Mouse (Mus musculus) embryonic facial prominence, embryonic 11.5 days (tissue): ENCODE results near the gene Abcd4. TPM values are rescaled to one million over a fixed set of nuclear protein-coding genes. Genes with fewer than 3 reads are reported as not detected.

Experiments used
- ATAC-seq: fragments of 200-750 bp; cut with Nextera tagmentation; replicated peaks from 2 replicates; pipeline ENCODE4 v1.8.0; 2017; ENCODE audit warnings: low read depth; ENCODE audit not compliant: insufficient number of reproducible peaks, low FRiP score, low TSS enrichment
- DNase-seq: peaks from one replicate; pipeline ENCODE4 v3.0.0-alpha.2; 2015; ENCODE audit warnings: low spot score
- H3K27ac ChIP-seq: fragments of 300-500 bp; sonication (generic); replicated peaks from 2 replicates; pipeline ENCODE4 v1.5.1; 2014; ENCODE audit warnings: mild to moderate bottlenecking, low read depth, low read length, control low read depth
- H3K27me3 ChIP-seq: fragments of 300-500 bp; sonication (generic); 2 replicates; pipeline ENCODE4 v1.6.1; 2014; ENCODE audit warnings: mild to moderate bottlenecking, low read length, moderate library complexity, mixed read lengths; ENCODE audit not compliant: control insufficient read depth, insufficient read depth
- H3K36me3 ChIP-seq: fragments of 300-500 bp; sonication (generic); replicated peaks from 2 replicates; pipeline ENCODE4 v1.6.1; 2014; ENCODE audit warnings: low read depth, mild to moderate bottlenecking, low read length, moderate library complexity, mixed read lengths; ENCODE audit not compliant: control insufficient read depth, insufficient read depth
- H3K4me1 ChIP-seq: fragments of 300-500 bp; sonication (generic); 2 replicates; pipeline ENCODE4 v1.6.1; 2014; ENCODE audit warnings: low read length, mixed read lengths; ENCODE audit not compliant: control insufficient read depth, insufficient read depth
- H3K4me2 ChIP-seq: fragments of 300-500 bp; sonication (generic); 2 replicates; pipeline ENCODE4 v1.6.1; 2014; ENCODE audit warnings: low read depth, mild to moderate bottlenecking, control low read depth, low read length, moderate library complexity
- H3K4me3 ChIP-seq: fragments of 300-500 bp; sonication (generic); 2 replicates; pipeline ENCODE4 v1.5.1; 2014; ENCODE audit warnings: low read depth, low read length, control low read depth
- H3K9ac ChIP-seq: fragments of 300-500 bp; sonication (generic); replicated peaks from 2 replicates; pipeline ENCODE4 v1.6.1; 2014; ENCODE audit warnings: mild to moderate bottlenecking, control low read depth, low read length
- H3K9me3 ChIP-seq: fragments of 300-500 bp; sonication (generic); replicated peaks from 2 replicates; pipeline ENCODE4 v1.6.1; 2016; ENCODE audit warnings: mild to moderate bottlenecking, low read length, inconsistent platforms, mixed read lengths; ENCODE audit not compliant: control insufficient read depth
- WGBS: fragments of 180-500 bp; shearing (Covaris S2); extraction: QIAGEN DNeasy Blood & Tissue Kit; methylation state at CpG from one replicate; pipeline ENCODE4 v1.1.7; 2014; 5-methylcytosine and 5-hydroxymethylcytosine counted together
- polyA plus RNA-seq: library from polyadenylated mRNA; unstranded; fragments of >200 nt; fragmentation: Nextera tagmentation; extraction: Ambion mirVana; gene quantifications from 2 replicates; pipeline ENCODE4 v1.2.1, GENCODE M21; 2014

Gene Abcd4
- polyA plus RNA-seq, 1 experiment from 2014 or later, result 6.5 TPM

- no peak overlapping the region for H3K9ac ChIP-seq
- DNase-seq, result peak; percentile 21
- no peaks in the 10 kb centered on the region for H3K9me3 ChIP-seq
- H3K36me3 ChIP-seq, result no peaks in the 10 kb centered on the region
- no peaks in the 10 kb centered on the region; the same call in 1 of the 2 replicates for H3K4me1 ChIP-seq
- H3K27me3 ChIP-seq, result peaks cover 59% of the 10 kb centered on the region
- H3K27ac ChIP-seq, result no peak overlapping the region
- WGBS, result under 1% methylated on average over 43 of the region's 43 CpGs
- H3K4me3 ChIP-seq, result 0 out of 2 replicates have a peak overlapping the region, but pooled peaks have one; percentile 12
- no peak overlapping the region; the same call in 1 of the 2 replicates for H3K4me2 ChIP-seq
- no peak for ATAC-seq
Observed at GRCm38 (mm10) chr12:84571466-84572340, 45.5 kb downstream of the Abcd4 start.

DNA sequence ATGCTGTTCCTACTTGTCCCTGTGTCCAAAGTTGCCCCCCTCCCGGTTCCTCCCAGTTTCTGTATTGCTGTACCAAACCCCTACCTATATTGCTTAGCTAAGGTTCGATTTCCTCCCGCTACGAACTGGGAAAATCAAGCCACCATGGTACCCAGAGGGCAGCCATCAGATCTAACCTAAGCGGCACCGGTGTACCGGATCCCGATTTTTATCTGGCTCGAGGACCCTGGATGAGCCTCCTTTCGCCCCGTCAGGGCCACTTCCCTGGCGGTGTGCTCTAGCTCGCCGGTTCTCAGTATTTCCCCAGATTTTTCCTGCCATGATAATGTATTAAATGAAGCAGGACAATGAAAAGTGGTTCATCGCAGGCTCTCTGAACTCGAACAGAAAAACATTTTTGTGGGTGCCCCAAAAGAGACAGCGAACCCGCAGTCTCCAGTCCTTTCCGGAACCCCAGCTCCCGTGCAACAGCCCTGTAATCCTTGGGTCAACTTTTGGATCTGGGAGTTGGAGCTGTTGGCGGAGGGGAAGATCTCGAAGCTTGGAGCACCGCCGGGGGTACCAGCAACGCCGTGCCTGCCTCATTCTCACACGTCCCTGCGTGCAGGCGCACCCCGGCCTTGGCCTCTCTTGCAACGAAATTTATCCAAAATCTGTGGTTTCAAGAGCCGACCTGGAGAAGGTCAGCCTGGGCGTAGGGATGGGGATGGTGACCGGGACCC lies 46.4 kb downstream of the Abcd4 start:
- Histone ChIP-seq H3K4me3 (0 out of 2 replicates have a peak overlapping the region, but pooled peaks have one; percentile 12), H3K9ac (no peak overlapping the region), H3K4me1 (no peaks in the 10 kb centered on the region; the same call in 1 of the 2 replicates), H3K36me3 (no peaks in the 10 kb centered on the region), H3K4me2 (no peak overlapping the region), H3K9me3 (no peaks in the 10 kb centered on the region), H3K27me3 (peaks cover 59% of the 10 kb centered on the region), H3K27ac (no peak overlapping the region)
- ATAC-seq, result no peak
- peak; percentile 35 for DNase-seq
- 1% methylated on average over 34 of the region's 34 CpGs for WGBS

- H3K9ac ChIP-seq, result no peak overlapping the region; the same call in 1 of the 2 replicates
- H3K4me3 ChIP-seq, result peak overlapping the region; percentile 17
- ATAC-seq (0 out of 2 replicates have a peak, but pooled peaks have one; percentile 32), DNase-seq (no peak)
- no peak overlapping the region; the same call in 1 of the 2 replicates for H3K4me2 ChIP-seq
- H3K27me3 ChIP-seq, result peaks cover 57% of the 10 kb centered on the region
- 1% methylated on average over 39 of the region's 40 CpGs for WGBS
- H3K36me3 ChIP-seq, result no peaks in the 10 kb centered on the region
- no peaks in the 10 kb centered on the region; the same call in 1 of the 2 replicates for H3K4me1 ChIP-seq
- no peaks in the 10 kb centered on the region for H3K9me3 ChIP-seq
- no peak overlapping the region for H3K27ac ChIP-seq
Observed at GRCm38 (mm10) chr12:84569976-84570693, 47.1 kb downstream of the Abcd4 start.

GRCm38 (mm10) chr12:84569336-84569970 lies 47.8 kb downstream of the Abcd4 start, which contains the start of gene Vsx2:
Gene Vsx2 (plus strand): TSS chr12:84569762.
- Histone ChIP-seq H3K4me2 (peak within 1 kb of the TSS; percentile 21), H3K27me3 (peaks cover 53% of the 10 kb centered on the region), H3K9me3 (no peaks in the 10 kb centered on the region), H3K4me3 (peak within 1 kb of the TSS; percentile 17), H3K36me3 (no peaks in the 10 kb centered on the region), H3K27ac (no peak within 1 kb of the TSS), H3K4me1 (no peaks in the 10 kb centered on the region; the same call in 1 of the 2 replicates), H3K9ac (no peak within 1 kb of the TSS; the same call in 1 of the 2 replicates)
- DNase-seq (no peak), ATAC-seq (0 out of 2 replicates have a peak, but pooled peaks have one; percentile 16)
- WGBS, result 2% methylated on average over 25 of the region's 25 CpGs

DNA sequence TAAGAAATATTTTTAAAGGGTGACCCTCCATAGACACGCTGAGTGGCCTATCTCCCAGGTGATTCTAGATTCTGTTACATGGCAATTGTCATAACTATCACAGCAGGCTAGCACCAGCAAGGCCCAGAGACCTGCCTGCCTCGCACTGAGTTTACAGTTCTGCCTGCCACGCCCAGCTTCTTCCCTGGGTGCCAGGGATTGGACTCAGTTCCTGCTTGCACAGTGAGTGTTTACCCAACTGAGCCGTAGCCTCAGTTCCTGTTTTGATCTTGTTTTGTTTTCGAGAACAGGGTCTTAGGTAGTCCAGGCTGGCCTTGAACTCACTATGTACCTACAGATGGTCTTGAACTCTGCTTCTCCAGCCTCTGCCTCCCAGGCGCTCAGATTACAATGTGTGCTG lies 49.6 kb downstream of the Abcd4 start:
- no peaks in the 10 kb centered on the region for H3K36me3 ChIP-seq
- ATAC-seq, result no peak
- no peak overlapping the region for H3K9ac ChIP-seq
- no peak overlapping the region for H3K4me2 ChIP-seq
- no peaks in the 10 kb centered on the region; the same call in 1 of the 2 replicates for H3K4me1 ChIP-seq
- WGBS, result 80% methylated on average over 6 of the region's 6 CpGs
- H3K27ac ChIP-seq, result no peak overlapping the region
- H3K9me3 ChIP-seq, result no peaks in the 10 kb centered on the region
- no peak for DNase-seq
- no peak overlapping the region for H3K4me3 ChIP-seq
- H3K27me3 ChIP-seq, result peaks cover 47% of the 10 kb centered on the region

DNA sequence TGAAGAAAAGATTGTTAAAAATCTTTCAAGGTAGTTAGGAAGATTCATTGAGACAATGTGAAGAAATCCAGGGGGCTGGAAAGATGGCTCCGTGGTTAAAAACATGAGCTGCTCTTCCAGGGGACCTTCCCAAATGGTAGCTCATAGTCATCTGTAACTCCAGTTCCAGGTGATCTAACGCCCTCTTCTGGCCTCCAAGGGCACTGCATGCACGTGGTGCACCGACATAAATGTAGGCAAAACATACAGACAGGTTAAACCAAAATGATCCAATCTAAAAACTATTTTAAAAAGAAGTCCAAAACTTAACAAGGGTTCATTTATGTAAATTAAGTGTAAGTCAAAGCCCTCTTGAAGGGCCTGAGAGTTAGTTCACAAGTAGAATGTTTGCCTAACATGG lies 54.7 kb downstream of the Abcd4 start:
- H3K9ac ChIP-seq, result no peak overlapping the region
- H3K4me1 ChIP-seq, result no peaks in the 10 kb centered on the region
- peaks cover 2% of the 10 kb centered on the region for H3K27me3 ChIP-seq
- H3K9me3 ChIP-seq, result no peaks in the 10 kb centered on the region
- no peaks in the 10 kb centered on the region for H3K36me3 ChIP-seq
- WGBS, result 47% methylated on average over 4 of the region's 4 CpGs
- ATAC-seq (no peak), DNase-seq (no peak)
- H3K4me3 ChIP-seq, result no peak overlapping the region
- no peak overlapping the region for H3K4me2 ChIP-seq
- H3K27ac ChIP-seq, result no peak overlapping the region

GRCm38 (mm10) chr12:84555218-84555617 lies 62.0 kb downstream of the Abcd4 start:
- no peaks in the 10 kb centered on the region for H3K4me1 ChIP-seq
- no peaks in the 10 kb centered on the region for H3K9me3 ChIP-seq
- H3K4me2 ChIP-seq, result no peak overlapping the region
- H3K27me3 ChIP-seq, result no peaks in the 10 kb centered on the region
- no peak overlapping the region for H3K4me3 ChIP-seq
- no peak overlapping the region for H3K27ac ChIP-seq
- DNase-seq, result no peak
- WGBS, result 62% methylated on average over 8 of the region's 8 CpGs
- no peak for ATAC-seq
- no peak overlapping the region for H3K9ac ChIP-seq
- no peaks in the 10 kb centered on the region for H3K36me3 ChIP-seq
